Mouse (Mus musculus) mature B cell (primary cell): ENCODE data around the gene Arl8b.
"Not testable (repeated sequence)": the region's sequence is repeated elsewhere in the genome, so short reads cannot be mapped to it uniquely, and the experiment has no call there.

Source experiments
- in situ Hi-C: fragments of 300-500 bp; cut with MboI; formaldehyde crosslinking; loops from 2 replicates; pipeline ENCODE4 v1.14.3; 2019

Gene Arl8b

GRCm38 (mm10) chr6:108835765-108836691, 53.1 kb downstream of the Arl8b start:
- in situ Hi-C loops: no loop called here

- in situ Hi-C loops: no loop called here
These were observed 54.2 kb downstream of the Arl8b start for GRCm38 (mm10) chr6:108837081-108837480.

GRCm38 (mm10) chr6:108837958-108838357, 55.1 kb downstream of the Arl8b start:
- in situ Hi-C loops: no loop called here

- in situ Hi-C loops: no loop called here
These were observed 56.5 kb downstream of the Arl8b start for GRCm38 (mm10) chr6:108839432-108839831.

GRCm38 (mm10) chr6:108840861-108841640, 58.2 kb downstream of the Arl8b start:
- in situ Hi-C loops: no loop called here

GRCm38 (mm10) chr6:108843664-108844063, 60.8 kb downstream of the Arl8b start:
- in situ Hi-C loops: no loop called here

GRCm38 (mm10) chr6:108844093-108844492, 61.2 kb downstream of the Arl8b start:
- in situ Hi-C loops: no loop called here

- in situ Hi-C loops: no loop called here
These were observed 61.9 kb downstream of the Arl8b start for GRCm38 (mm10) chr6:108844771-108845170.

GRCm38 (mm10) chr6:108852088-108852670, 69.3 kb downstream of the Arl8b start:
- in situ Hi-C loops: no loop called here

- in situ Hi-C loops: no loop called here
These were observed 70.1 kb downstream of the Arl8b start for GRCm38 (mm10) chr6:108852986-108853385.

GRCm38 (mm10) chr6:108858583-108858982, 75.7 kb downstream of the Arl8b start:
- in situ Hi-C loops: no loop called here

GRCm38 (mm10) chr6:108861226-108861625, 78.3 kb downstream of the Arl8b start:
- in situ Hi-C loops: no loop called here

GRCm38 (mm10) chr6:108862548-108862947, 79.6 kb downstream of the Arl8b start:
- in situ Hi-C loops: no loop called here

GRCm38 (mm10) chr6:108866317-108866716, 83.4 kb downstream of the Arl8b start:
- in situ Hi-C loops: no loop called here

- in situ Hi-C loops: not testable (repeated sequence)
These were observed 86.1 kb downstream of the Arl8b start for GRCm38 (mm10) chr6:108869031-108869430.

GRCm38 (mm10) chr6:108870421-108870820, 87.5 kb downstream of the Arl8b start:
- in situ Hi-C loops: no loop called here

- in situ Hi-C loops: no loop called here
These were observed 88.4 kb downstream of the Arl8b start for GRCm38 (mm10) chr6:108871251-108871650.
